Mouse (Mus musculus) limb, embryonic 13.5 days (tissue): ENCODE measurements around the gene Dda1. TPM values are rescaled to one million over a fixed set of nuclear protein-coding genes. Genes with fewer than 3 reads are reported as not detected.
A peak's percentile ranks its signal among the peaks of the same experiment; 100 is the strongest.
"Not testable (repeated sequence)": the region's sequence is repeated elsewhere in the genome, so short reads cannot be mapped to it uniquely, and the experiment has no call there.

Experiments used
- ATAC-seq: fragments of 200-750 bp; cut with Nextera tagmentation; 2 replicates; pipeline ENCODE4 v1.8.0; 2017; ENCODE audit warnings: low read depth, moderate number of reproducible peaks, moderate TSS enrichment; ENCODE audit not compliant: low FRiP score
- H3K27ac ChIP-seq: fragments of 300-500 bp; sonication (generic); 2 replicates; pipeline ENCODE4 v1.5.1; 2015; ENCODE audit warnings: inconsistent platforms, mild to moderate bottlenecking, moderate library complexity
- H3K27me3 ChIP-seq: fragments of 300-500 bp; sonication (generic); 2 replicates; pipeline ENCODE4 v1.6.1; 2015; ENCODE audit warnings: mild to moderate bottlenecking, inconsistent platforms
- H3K36me3 ChIP-seq: fragments of 300-500 bp; sonication (generic); 2 replicates; pipeline ENCODE4 v1.6.1; 2015; ENCODE audit warnings: inconsistent platforms, mild to moderate bottlenecking, moderate library complexity
- H3K4me1 ChIP-seq: fragments of 300-500 bp; sonication (generic); 2 replicates; pipeline ENCODE4 v1.6.1; 2015; ENCODE audit warnings: inconsistent platforms
- H3K4me2 ChIP-seq: fragments of 300-500 bp; sonication (generic); replicated peaks from 2 replicates; pipeline ENCODE4 v1.6.1; 2015; ENCODE audit warnings: inconsistent platforms, mild to moderate bottlenecking, moderate library complexity
- H3K4me3 ChIP-seq: fragments of 300-500 bp; sonication (generic); 2 replicates; pipeline ENCODE4 v1.5.1; 2015; ENCODE audit warnings: moderate library complexity, mild to moderate bottlenecking, inconsistent platforms
- H3K9ac ChIP-seq: fragments of 300-500 bp; sonication (generic); 2 replicates; pipeline ENCODE4 v1.6.1; 2015; ENCODE audit warnings: mild to moderate bottlenecking, inconsistent platforms
- H3K9me3 ChIP-seq: fragments of 300-500 bp; sonication (generic); 2 replicates; pipeline ENCODE4 v1.6.1; 2016; ENCODE audit warnings: inconsistent platforms
- WGBS: fragments of 180-500 bp; shearing (Covaris S2); methylation state at CpG from one replicate; pipeline ENCODE4 v1.1.7; 2015; 5-methylcytosine and 5-hydroxymethylcytosine counted together
- polyA plus RNA-seq: library from polyadenylated mRNA; unstranded; fragments of >200 nt; fragmentation: Nextera tagmentation; extraction: Ambion mirVana; gene quantifications from 2 replicates; pipeline ENCODE4 v1.2.1, GENCODE M21; 2015

The Dda1 gene
- polyA plus RNA-seq, 1 experiment from 2014 or later = 105 TPM

GRCm38 (mm10) chr8:71498816-71499690, 30.1 kb downstream of the Dda1 start:
- ATAC-seq = no peak
- H3K27me3 ChIP-seq = no peaks in the 10 kb centered on the region
- H3K36me3 ChIP-seq = peaks cover 9% of the 10 kb centered on the region
- H3K27ac ChIP-seq = no peak overlapping the region
- peaks cover 34% of the 10 kb centered on the region for H3K4me1 ChIP-seq
- no peak overlapping the region for H3K4me3 ChIP-seq
- 0 out of 2 replicates have a peak overlapping the region, but pooled peaks have one; percentile 32 for H3K9ac ChIP-seq
- WGBS = 20% methylated on average over 16 of the region's 16 CpGs
- H3K9me3 ChIP-seq = no peaks in the 10 kb centered on the region
- H3K4me2 ChIP-seq = peak overlapping the region; percentile 23

DNA sequence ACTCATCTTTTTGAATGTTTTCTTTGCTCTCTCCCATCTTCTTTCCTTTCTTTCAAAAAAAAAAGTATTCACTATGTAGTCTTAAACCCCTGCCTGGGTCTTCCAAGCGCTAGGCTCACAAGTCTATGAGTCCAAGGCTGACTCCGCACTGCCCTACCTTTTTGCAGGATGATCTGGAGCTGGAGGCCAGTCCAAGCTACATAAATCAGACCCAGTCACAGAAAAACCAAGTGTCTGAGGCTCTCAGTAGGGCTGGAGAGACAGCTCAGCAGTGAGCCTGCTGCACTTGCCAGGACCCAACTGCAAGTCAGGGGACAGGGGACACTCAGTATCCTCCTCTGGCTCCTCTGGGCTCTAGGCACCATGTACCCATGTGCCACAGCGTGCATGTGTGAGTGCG, 35.4 kb downstream of the Dda1 start:
- Histone ChIP-seq H3K4me3 (no peak overlapping the region), H3K27ac (no peak overlapping the region), H3K36me3 (no peaks in the 10 kb centered on the region), H3K9me3 (no peaks in the 10 kb centered on the region), H3K27me3 (peaks cover 44% of the 10 kb centered on the region), H3K9ac (no peak overlapping the region), H3K4me1 (peaks cover 9% of the 10 kb centered on the region; the same call in 1 of the 2 replicates), H3K4me2 (no peak overlapping the region)
- ATAC-seq = no peak
- WGBS = 88% methylated on average over 4 of the region's 4 CpGs

DNA sequence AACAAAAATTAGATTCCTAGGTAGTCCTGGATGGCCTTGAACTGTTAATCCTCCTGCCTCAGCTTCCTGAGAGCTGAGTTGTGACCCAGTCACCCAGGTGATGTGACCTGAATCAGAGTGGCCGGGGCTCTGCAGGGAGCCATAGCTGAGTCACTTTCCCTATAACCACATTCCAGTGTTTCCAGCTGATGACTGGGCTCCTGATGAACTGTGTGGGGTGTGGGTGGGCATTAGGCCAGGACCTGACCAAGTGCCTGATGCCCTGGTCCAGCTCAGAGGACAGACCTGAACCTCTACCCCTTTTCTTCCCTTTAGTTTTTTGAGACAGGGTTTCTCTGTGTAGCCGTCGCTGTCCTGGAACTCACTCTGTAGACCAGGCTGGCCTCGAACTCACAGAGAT, 36.3 kb downstream of the Dda1 start:
- peaks cover 9% of the 10 kb centered on the region; the same call in 1 of the 2 replicates for H3K4me1 ChIP-seq
- no peak overlapping the region for H3K4me3 ChIP-seq
- WGBS = 94% methylated on average over 4 of the region's 4 CpGs
- H3K27ac ChIP-seq = no peak overlapping the region
- H3K9ac ChIP-seq = no peak overlapping the region
- H3K36me3 ChIP-seq = no peaks in the 10 kb centered on the region
- no peaks in the 10 kb centered on the region for H3K9me3 ChIP-seq
- H3K4me2 ChIP-seq = no peak overlapping the region
- ATAC-seq = no peak
- peaks cover 53% of the 10 kb centered on the region for H3K27me3 ChIP-seq

DNA sequence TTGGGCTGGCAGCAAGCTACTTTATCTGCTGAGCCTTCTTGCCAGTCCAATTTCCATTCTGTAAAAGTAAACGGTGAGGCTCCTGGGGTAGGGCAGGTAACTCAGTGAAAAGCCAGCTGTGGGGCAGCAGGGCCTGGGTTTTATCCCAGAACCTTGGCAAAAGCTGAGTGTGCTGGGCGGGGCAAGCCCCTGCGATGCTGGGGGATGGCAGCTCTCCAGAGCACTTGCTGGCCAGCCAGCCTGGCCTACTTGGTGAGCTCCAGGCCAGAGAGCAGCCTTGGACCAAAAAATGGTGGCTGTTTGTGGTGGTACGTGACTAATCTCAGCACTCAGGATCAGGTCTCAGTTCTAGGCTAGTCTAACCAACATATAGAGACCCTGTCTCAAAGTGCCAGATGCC, 37.0 kb downstream of the Dda1 start:
- H3K9me3 ChIP-seq = no peaks in the 10 kb centered on the region
- no peak overlapping the region for H3K4me3 ChIP-seq
- no peak for ATAC-seq
- no peak overlapping the region for H3K27ac ChIP-seq
- no peak overlapping the region for H3K9ac ChIP-seq
- WGBS = 81% methylated on average over 4 of the region's 4 CpGs
- peaks cover 60% of the 10 kb centered on the region for H3K27me3 ChIP-seq
- no peaks in the 10 kb centered on the region for H3K36me3 ChIP-seq
- H3K4me2 ChIP-seq = no peak overlapping the region
- H3K4me1 ChIP-seq = peaks cover 9% of the 10 kb centered on the region; the same call in 1 of the 2 replicates

- peak overlapping the region; percentile 70 for H3K4me2 ChIP-seq
- peaks cover 9% of the 10 kb centered on the region; the same call in 1 of the 2 replicates for H3K4me1 ChIP-seq
- under 1% methylated on average over 61 of the region's 61 CpGs for WGBS
- H3K9me3 ChIP-seq = no peaks in the 10 kb centered on the region
- peak overlapping the region; percentile 46 for H3K4me3 ChIP-seq
- ATAC-seq = peak; percentile 72; the same call in 1 of the 2 replicates
- H3K27ac ChIP-seq = no peak overlapping the region
- H3K9ac ChIP-seq = peak overlapping the region; percentile 55
- H3K27me3 ChIP-seq = peaks cover 69% of the 10 kb centered on the region
- H3K36me3 ChIP-seq = no peaks in the 10 kb centered on the region
Observed at GRCm38 (mm10) chr8:71507589-71508104, 38.6 kb downstream of the Dda1 start.

- no peak overlapping the region for H3K4me3 ChIP-seq
- H3K4me1 ChIP-seq = peaks cover 9% of the 10 kb centered on the region; the same call in 1 of the 2 replicates
- H3K9ac ChIP-seq = no peak overlapping the region
- WGBS = 56% methylated on average over 2 of the region's 2 CpGs
- no peaks in the 10 kb centered on the region for H3K36me3 ChIP-seq
- peaks cover 69% of the 10 kb centered on the region for H3K27me3 ChIP-seq
- no peak for ATAC-seq
- H3K27ac ChIP-seq = no peak overlapping the region
- peak overlapping the region; percentile 27; the same call in 1 of the 2 replicates for H3K4me2 ChIP-seq
- no peaks in the 10 kb centered on the region for H3K9me3 ChIP-seq
Observed at GRCm38 (mm10) chr8:71509316-71509715, 40.3 kb downstream of the Dda1 start.

- Histone ChIP-seq H3K27ac (no peak within 1 kb of the TSS), H3K9ac (no peak within 1 kb of the TSS), H3K27me3 (peaks cover 52% of the 10 kb centered on the region), H3K4me3 (peak within 1 kb of the TSS; percentile 15), H3K36me3 (no peaks in the 10 kb centered on the region), H3K4me2 (peak within 1 kb of the TSS; percentile 24), H3K9me3 (no peaks in the 10 kb centered on the region), H3K4me1 (peaks cover 9% of the 10 kb centered on the region; the same call in 1 of the 2 replicates)
- no peak for ATAC-seq
- WGBS = 55% methylated on average over 14 of the region's 14 CpGs
Observed at GRCm38 (mm10) chr8:71511644-71512043, 42.6 kb downstream of the Dda1 start, which contains the start of gene Plvap. Plvap (minus strand) TSS chr8:71511752.

DNA sequence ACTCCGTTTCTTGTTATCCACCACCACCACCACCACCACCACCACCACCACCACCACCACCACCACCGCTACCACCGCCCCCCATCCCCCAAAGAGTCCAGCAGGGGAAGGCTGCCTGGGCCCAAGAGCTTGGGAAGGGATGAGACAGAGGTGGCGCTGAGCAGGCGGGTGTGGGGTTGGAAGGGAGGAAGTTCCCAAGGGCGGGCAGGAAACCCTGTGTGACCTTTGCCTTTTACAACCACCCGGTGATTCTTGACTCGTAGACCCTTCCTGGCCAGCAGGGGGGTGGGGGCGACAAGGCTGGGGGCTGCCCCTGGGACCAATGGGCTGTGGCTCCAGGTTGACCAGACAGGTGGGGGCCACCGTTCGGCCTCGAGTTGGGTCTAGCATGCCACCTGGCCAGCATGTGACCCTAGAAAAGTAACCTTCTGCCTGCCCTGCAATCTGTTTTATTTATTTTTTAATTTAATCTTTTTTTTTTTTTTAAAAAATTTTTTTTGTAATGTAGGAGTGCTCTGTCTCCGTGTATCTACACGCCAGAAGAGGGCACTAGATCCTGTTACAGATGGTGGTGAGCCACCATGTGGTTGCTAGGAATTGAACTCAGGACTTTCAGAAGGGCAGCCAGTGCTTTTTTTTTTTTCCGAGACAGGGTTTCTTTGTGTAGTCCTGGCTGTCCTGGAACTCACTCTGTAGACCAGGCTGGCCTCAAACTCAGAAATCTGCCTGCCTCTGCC, 44.2 kb downstream of the Dda1 start:
- no peak overlapping the region for H3K4me3 ChIP-seq
- 71% methylated on average over 15 of the region's 15 CpGs for WGBS
- peaks cover 36% of the 10 kb centered on the region for H3K27me3 ChIP-seq
- ATAC-seq = no peak
- H3K36me3 ChIP-seq = no peaks in the 10 kb centered on the region
- H3K4me1 ChIP-seq = no peaks in the 10 kb centered on the region
- no peaks in the 10 kb centered on the region for H3K9me3 ChIP-seq
- H3K4me2 ChIP-seq = no peak overlapping the region
- H3K9ac ChIP-seq = no peak overlapping the region
- no peak overlapping the region for H3K27ac ChIP-seq

- no peaks in the 10 kb centered on the region for H3K9me3 ChIP-seq
- no peaks in the 10 kb centered on the region for H3K36me3 ChIP-seq
- H3K9ac ChIP-seq = no peak overlapping the region
- no peaks in the 10 kb centered on the region for H3K4me1 ChIP-seq
- H3K4me2 ChIP-seq = no peak overlapping the region
- H3K27ac ChIP-seq = no peak overlapping the region
- 65% methylated on average over 5 of the region's 5 CpGs for WGBS
- no peak for ATAC-seq
- no peak overlapping the region for H3K4me3 ChIP-seq
- peaks cover 18% of the 10 kb centered on the region for H3K27me3 ChIP-seq
Observed at GRCm38 (mm10) chr8:71515043-71515442, 46.0 kb downstream of the Dda1 start.

DNA sequence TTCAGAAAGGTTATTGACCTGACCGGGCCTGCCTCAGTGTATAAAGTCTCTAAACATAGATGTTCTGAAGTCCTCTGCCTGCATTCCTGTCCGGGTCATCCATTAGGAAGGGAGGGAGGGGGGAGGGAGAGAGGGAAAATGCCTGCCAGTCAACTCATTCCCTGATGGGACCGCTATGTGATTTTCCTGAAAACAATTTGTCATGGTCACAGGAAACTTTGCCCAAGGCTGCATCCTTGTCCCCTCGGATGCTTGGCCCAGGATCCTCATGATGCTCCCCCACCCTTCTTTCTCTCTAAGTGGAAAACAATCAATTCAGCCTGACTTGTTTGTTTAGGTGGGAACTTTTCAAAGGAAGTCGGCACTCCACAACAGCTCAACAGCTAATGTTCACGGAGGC, 47.8 kb downstream of the Dda1 start:
- H3K9me3 ChIP-seq = no peaks in the 10 kb centered on the region
- H3K9ac ChIP-seq = no peak overlapping the region
- no peak overlapping the region for H3K27ac ChIP-seq
- H3K4me3 ChIP-seq = no peak overlapping the region
- ATAC-seq = no peak
- peaks cover 5% of the 10 kb centered on the region; the same call in 1 of the 2 replicates for H3K4me1 ChIP-seq
- H3K36me3 ChIP-seq = no peaks in the 10 kb centered on the region
- no peak overlapping the region for H3K4me2 ChIP-seq
- WGBS = 14% methylated on average over 6 of the region's 6 CpGs
- H3K27me3 ChIP-seq = peaks cover 1% of the 10 kb centered on the region; the same call in 1 of the 2 replicates

- H3K9me3 ChIP-seq, ATAC-seq: not testable (repeated sequence)
Observed at GRCm38 (mm10) chr8:71519037-71519825, 50.2 kb downstream of the Dda1 start.

More at GRCm38 (mm10) chr8:71519037-71519825, 50.2 kb downstream of the Dda1 start:
- not testable (repeated sequence) for H3K36me3 ChIP-seq, H3K4me1 ChIP-seq, H3K27ac ChIP-seq, H3K4me2 ChIP-seq, H3K4me3 ChIP-seq, H3K9ac ChIP-seq
- peaks cover 19% of the 10 kb centered on the region for H3K27me3 ChIP-seq
- 43% methylated on average over 10 of the region's 10 CpGs for WGBS
